Mouse (Mus musculus) heart, adult 2 months (tissue): ENCODE data around the gene Dnajc5.
A peak's percentile ranks its signal among the peaks of the same experiment; 100 is the strongest.

Experiments
- EP300 ChIP-seq: fragments of 200-500 bp; IDR thresholded peaks from 2 replicates; pipeline ENCODE4 v1.6.1; 2011; ENCODE audit warnings: low read depth, low read length, control low read depth; ENCODE audit not compliant: insufficient read depth
- POLR2A ChIP-seq: fragments of 200-500 bp; IDR thresholded peaks from 2 replicates; pipeline ENCODE4 v1.6.1; 2011; ENCODE audit warnings: mild to moderate bottlenecking, low read depth, low read length, control low read depth; ENCODE audit not compliant: insufficient read depth

DNA sequence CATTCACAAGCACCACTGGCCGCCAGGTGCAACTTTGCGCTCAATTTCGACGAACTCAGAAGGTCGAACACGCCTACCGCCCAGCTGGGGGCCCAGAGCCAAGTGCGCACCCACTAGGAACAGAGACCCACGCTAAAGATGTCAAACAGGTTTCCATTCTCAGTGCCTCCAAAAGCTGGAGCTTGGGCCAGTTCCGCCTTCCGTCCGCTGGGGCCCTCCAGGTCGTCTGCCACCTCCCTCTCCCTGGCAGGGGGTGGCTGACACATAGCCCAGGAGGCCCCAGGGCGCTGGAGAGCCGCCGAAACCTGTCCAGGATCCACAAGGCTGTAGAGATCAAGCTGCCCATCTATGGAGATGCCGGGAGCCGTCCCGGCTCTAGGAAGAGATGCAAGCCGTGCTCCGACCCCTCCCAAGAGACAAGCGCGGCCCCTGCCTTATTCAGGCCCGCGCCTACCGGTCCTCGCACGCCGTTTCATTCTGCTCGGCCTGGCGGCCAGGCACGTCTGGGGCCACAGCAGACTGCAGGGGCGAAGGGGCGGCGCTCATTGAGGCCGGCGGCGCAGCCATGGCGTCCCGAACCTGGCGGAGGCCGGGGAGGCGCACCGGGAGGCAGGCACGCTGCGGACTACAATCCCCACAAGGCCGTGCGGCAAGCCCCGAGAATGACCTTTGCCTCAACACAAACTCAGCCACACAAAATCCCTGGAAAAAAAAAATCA, 61.3 kb downstream of the Dnajc5 start:
- TF ChIP-seq EP300 (no peak), POLR2A (peak; percentile 66)
